Mouse (Mus musculus) layer of hippocampus, postnatal 10 days (tissue): Measurements from ENCODE around the gene Spata5. TPM values are rescaled to one million over a fixed set of nuclear protein-coding genes. Genes with fewer than 3 reads are reported as not detected.
"Not testable (repeated sequence)": the region's sequence is repeated elsewhere in the genome, so short reads cannot be mapped to it uniquely, and the experiment has no call there.

ENCODE experiments used
- DNase-seq, 2 experiments: peaks; one replicate each; pipeline ENCODE4 v3.0.0; 2021; ENCODE audit warnings: low spot score in 2 of 2
- total RNA-seq, 2 experiments: library from RNA; stranded (reverse); gene quantifications; 2 replicates each; pipeline ENCODE4 v1.2.3; 2021

Spata5 gene
- total RNA-seq, 2 experiments from 2014 or later, result 20.0 to 25.6 TPM

DNA sequence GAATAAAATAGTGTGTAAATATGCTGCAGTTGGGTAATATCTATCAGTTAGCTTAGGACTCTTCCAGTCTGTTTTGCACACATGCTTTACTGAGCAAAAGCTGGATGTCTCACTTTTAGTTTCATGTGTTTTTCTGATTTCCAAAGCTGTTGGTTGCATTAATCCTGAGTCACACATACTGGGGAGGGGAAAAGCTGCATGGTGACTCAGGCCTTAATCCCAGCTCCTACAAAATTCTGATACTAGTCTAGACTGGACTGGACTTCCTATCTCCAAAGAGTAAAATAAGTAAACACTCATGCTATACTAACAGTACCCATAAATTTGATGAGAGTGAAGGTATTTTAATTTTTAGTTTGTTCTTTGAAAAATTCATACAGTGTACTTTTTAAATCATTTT is 84.2 kb downstream of the Spata5 start:
- no peak for DNase-seq

DNA sequence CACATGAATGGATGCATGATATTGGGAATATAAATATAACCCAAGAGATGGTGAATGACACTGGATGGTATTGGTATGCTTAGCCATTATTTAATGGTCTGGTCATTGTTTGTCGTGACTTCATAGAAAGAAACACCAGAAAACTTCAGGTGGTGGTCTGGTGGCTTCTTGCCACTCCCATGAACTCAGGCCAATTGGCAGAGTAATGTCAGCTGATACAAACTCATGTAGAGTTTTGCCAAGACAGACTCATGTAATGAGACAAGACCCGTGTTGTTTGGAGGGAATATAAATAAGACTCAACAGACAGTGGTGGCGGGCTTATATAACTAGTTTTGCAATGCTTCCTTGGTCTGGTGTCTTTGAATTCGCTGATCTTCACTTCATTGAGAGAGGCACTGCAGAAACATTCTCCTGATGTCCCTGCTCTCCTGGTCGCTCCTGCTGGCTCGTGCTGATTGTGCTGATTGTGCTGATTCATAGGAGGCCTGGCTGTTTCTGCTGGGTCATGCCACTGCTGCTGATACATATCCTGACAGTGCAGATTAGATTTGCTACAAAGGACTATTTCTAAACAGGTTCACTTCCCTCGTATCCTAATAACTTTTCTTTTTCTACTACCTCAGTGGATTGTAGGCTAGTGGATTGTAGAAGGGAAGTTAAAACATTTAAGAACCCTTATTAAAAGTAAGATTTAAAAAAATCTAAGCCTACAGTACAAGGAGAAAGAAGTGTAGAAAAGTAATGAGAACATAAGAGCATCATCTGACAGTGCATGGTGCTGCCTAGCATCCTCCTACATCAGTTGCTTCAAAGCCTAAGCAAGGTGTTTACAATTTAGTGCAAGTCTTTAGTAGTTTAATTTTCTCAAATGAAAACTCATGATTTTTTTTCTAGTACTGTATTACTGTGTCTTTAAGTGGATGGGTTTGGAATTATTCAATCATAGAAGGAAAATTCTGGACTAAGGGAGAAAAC is 90.6 kb downstream of the Spata5 start:
- no peak for DNase-seq

DNA sequence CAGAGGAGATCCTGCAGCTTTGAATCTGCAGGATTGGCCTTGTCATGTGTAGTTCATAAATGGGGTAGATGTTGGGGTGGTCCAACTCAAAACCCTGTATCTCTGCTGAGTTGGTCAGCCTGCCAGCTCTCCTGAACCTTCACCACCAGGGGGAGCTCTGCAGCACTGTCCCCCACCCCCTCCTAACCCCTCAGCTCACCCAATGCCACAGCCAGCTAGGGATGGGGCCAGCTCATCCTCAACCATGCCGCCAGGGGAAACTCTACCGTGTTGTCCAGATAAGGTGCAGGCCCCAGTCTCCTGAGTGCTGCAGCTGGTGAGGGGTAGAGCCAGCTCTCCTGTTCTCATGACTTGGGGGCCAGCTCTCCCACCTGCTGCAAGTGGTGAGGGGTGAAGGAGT is 95.8 kb downstream of the Spata5 start:
- peak; percentile 32 to 38 for DNase-seq

DNA sequence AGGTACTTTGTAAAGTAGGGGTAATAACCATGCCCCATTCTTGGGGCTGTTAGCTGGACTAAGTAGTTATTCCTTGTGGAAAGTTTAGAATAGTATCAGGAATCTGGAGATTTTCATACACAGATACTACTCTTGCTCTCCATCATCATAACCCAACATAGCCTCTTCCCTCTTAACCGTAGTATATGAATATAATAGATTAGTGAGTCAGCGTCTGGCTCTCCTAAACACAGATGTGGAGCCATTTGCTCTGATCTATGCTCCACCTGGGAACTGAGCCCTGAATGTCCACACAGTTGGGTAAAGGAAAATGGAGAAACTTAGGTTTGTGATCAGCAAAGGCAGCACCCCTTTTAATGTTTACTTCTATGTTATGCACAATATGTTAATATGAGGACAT is 96.7 kb downstream of the Spata5 start:
- DNase-seq, result no peak

DNA sequence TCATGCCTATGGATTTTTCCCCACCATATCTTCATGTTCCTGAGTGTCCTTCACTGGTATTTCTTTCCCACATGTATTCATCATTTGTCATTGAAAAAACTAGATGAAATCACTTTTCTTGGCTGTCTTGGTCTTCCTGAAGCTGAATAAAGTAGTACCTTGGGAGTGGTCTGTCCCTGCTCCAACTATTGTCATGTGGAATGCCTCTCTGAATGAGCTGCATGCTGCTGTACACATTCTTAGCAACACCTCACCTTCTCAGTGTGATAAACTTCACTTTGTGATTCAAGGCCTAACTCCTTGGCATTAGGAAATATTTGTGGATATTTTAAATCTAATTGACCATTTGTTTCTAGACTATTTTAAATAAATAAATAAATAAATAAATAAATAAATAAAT is 98.9 kb downstream of the Spata5 start:
- no peak for DNase-seq

DNA sequence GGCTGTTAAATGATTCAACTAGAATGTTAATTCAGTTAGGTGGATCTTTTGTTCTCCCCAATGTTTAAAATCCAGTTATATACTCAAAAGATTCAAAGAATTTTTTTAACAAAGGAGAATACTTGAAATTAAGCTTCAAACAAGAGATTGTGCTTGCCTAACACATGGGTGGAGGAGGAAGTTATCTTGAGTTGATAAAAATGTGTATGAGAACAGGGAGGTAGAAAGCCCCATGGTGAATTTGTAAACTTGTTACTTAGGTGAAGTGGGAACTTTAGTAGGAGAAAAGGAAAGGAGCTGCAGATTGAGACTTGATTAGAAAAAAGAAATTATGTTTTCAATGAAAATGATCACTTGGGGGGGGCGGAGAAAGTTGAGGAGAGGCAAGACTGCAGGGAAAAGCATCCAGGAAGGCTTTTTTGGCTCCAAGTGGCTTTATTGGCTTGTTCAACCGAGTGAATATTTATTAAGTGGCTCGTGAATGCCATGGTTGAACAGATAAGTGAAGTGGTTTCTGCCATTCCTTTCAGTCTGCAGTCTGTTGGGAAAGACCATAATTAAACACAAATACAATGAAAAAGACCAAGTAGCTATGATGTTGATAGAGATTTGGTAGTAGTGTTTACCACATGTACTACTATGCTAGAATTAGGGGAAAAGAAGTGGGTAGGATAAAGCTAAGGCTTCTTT is 100.8 kb downstream of the Spata5 start:
- no peak for DNase-seq

DNA sequence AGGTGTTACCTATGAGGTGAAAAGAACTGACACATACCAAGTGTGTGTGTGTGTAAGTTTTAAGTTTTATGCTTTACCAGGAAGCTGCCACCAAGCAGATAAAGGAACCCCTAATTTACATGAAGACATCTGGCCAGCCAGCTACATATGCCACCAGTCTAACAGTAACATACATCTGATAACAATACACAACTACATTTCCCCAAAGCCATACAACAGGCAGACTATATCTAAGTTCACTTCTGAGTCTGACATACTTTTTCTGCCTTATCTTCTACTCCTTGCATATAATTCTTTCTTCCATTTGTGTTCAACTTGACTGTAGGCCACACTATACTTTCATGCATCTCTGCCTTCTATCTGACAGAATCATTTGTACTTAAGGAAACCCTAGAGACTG is 112.4 kb downstream of the Spata5 start:
- DNase-seq, result no peak

DNA sequence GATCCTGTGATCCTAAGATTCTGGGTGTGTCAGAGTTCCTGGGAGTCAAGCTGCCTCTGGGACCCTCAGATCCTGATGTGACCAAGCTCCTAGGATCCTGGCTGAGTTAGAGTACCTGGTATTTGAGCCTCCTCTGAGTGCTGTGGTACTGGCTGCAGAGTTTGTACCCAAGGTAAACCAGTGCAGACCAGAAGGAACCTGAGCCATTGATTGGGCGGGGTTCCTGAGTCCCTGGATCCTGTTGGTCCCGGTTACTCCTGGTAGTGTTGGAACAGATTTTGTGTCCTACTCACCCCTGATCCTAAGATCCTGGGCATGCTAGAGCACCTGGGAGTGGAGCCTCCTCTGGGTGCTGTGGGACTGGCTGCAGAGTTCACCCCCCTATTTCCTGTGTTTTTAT is 121.0 kb downstream of the Spata5 start:
- DNase-seq, result not testable (repeated sequence)

DNA sequence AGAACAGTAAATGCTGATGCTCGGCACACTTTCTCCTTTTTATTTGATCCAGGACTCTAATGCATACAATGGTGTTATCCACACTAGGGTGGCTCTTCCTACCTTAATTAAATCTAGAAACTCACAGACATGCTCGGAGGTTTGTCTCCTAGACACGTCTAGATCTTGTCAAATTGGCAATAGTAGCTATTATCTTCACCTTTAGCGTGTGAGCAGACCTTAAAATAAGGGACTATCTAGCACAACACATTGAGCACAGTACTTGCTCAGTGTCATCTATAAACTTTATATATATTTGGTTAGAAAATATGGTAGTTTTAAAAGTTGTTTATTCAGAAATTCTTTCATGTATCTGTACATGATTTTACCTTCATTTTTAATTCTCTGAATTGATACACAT is 126.7 kb downstream of the Spata5 start:
- no peak for DNase-seq

DNA sequence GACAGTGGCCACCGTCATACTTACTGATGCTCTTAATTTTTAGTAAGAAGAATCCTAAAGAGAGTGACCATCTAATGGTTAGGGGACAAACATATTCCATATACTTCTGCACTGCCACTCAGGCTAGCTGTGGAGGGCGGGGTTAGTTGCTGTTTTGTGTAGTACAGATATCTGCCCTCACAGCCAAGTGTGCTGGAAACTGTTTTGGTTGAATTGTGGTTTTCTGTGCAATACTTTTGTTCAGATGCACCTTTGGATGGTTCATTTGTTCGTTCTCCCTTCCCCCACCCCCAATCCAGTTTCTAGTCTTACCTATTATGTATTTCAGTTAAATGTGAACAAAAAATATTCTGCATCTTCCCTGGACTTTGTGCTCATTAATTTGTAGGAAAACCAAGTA is 130.5 kb downstream of the Spata5 start:
- no peak for DNase-seq

DNA sequence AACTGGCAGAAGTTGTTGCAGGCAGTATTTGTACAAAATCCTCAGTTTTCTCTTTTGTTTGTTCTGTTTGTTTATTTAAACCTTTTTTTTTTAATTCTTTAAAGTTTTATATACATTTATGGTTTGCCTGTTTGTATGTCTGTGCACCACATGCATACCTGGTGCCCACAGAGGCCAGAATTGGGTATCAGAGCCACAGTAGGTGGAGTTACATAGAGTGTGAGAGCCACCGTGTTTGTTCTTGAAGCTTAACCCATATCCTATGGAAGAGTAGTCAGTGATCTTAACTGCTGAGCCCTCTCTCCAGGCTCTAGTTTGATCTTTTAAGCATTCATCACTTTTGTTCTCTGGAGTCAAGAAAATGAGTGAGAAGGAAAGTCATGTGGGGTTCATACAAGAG is 130.9 kb downstream of the Spata5 start:
- no peak for DNase-seq

DNA sequence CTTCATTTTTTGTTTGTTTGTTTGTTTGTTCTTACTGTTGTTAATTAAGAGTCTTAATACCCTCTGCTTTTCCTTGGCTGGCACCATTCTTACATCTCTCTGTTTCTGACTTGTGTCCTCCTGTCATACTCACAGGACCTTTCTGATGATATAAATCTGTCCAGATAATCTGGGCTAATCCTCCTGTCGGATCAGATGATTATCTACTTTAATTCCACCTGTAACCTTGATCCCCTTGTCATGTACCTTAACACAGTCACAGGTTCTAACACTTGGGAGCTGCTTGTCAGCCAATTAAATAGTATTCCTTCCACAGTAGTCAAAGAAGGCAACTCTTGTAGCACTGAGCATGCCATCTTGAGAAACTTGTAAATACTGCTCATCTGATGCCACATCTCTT is 131.8 kb downstream of the Spata5 start:
- no peak for DNase-seq

DNA sequence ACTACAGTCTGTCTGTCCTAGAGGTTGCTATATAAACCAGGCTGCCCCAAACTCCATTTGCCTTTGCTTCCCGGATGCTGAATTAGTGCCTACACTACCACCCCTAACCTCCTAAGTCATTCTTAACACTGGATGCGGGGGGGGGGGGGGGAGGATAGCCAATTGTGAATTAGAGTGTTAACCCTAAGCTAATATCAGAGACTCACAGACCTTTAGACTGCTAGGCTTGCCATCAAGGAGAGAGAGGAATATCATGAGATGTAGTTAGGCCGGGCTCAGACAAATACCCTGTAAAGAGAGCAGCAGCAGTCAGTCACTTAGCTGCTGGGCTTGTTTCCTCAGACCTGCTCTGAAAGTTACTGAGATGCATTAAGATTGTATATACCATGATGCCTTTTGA is 132.5 kb downstream of the Spata5 start:
- DNase-seq, result no peak

DNA sequence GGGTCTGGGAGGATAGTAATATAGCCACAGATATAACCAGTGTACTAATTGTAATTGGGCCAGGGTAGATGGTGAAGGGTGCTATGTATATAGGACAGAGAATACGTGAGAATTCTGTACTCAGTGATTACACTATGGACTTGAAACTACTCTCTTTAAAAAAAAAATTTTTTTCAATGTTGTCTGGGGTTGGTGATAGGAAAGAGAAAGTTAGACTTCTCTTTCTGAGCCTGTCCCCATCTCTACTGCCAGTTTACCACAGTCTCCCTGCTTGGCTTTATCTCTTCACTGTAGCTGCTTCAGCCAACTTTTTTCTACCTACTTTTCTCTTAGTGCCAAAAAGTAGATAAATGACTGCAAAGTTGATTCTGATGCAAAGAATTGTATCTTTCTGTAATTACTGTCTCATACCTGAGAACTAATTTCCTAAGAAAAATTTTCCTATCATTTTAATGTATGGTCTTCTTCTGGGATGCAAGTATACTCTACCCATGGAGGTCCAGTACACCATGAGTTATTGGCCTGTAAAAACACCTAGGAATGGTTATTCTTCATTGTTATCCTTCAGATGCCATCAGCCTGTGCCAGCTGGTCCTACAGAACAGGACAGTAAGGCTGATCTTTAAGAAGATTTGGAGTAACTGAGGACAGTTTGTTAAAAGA is 133.8 kb downstream of the Spata5 start:
- DNase-seq, result no peak

DNA sequence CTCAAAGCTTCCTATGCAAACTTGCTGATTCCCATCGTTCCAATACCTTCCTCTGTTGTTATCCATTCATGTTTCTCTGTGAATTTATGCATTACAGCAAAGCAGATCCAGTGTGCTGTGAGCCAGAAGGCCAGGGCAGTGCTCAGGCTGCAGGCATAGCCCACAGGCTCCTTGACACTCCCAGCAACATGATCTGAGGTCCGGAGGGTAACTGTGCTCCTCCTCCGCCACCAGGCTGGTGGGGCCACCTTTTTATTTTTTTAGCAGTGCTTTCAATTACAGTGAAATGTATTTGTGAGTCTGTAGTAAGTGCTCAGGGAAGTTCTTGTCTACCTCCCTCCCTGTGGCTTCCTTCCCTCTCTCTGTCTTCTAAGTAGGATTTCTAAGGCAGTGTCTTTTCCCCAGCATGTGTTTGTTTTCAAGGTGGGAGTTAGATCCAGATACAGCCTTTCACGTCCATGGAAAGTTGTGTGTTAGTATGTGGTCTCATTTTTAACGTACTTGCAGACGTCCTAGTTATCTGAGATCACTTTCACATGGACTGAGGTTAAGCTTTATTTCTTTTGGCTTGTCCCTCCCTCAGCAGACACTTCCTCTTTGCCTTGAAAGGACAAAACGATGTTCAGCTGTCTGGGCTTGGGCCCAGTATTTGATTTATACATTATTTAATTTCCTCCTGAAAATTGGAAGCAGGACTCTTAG is 136.9 kb downstream of the Spata5 start:
- DNase-seq, result no peak

DNA sequence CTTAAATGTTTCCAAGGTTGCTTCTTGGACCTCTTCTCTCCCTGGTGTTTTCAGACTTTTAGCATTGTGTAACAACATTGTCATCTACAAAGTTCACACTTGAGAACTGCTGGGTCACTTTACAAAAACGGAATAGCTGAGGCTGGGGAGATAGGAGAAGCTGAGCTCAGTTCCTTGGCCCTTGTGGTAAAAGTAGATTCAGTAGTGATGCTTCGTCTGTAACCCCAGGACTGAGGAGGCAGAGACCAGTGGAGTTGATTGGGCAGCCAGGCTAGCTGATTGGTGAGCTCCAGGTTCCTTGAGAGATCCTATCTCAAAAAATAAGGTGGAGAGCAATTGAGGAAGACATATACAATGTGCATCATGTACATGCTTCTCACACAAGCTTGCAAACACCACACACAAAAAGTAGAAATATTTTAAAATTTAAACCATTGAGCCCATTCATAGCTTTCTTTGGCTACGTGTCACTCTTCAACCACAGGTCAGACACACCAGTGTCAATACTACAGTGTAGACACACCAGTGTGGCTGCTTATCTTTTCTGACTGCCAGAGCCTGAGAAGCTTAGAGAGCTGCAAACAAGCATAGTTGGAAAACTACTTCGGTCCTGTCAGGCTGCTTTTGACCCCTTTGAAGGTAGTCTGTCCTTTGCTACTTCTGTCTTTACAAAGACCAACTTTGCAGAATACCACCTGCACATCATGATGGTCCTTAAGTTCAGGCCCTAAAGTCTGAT is 138.2 kb downstream of the Spata5 start:
- no peak for DNase-seq

DNA sequence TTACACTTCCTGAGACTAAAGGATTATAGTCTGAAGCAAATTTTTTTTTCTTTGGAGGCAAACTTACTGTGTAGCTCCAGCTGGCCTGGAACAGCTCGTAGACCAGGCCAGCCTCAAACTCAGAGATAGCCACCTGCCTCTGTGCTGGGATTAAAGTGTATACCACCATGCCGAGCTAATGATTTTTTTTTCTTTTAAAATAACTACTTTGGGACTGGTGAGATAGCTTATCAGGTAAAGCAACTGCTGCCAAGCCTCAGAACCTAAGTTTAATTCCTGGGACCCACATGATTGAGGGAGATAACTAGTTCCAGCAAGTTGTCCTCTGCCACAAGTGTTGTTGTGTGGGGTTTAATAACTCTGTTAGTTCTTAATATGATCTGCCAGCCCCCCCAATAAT is 139.6 kb downstream of the Spata5 start:
- DNase-seq, result no peak

DNA sequence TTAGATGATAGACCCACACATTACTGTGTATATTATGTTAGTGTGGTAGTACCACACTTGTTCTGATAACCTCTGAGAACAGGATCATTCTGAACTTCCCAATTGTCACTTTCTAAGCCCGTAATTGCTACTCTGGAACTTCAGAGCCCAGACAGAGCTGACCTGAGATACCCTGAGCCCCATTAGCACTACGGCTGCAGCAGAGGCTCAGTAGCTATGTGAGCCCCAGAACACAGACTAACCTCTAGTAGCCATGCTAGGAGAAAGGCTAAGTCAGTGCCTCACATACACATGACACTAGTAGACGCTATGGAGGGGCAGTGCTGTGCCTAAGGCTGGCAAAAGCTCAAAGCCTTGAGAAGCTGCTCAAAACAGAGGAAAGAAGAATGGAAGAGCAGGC is 141.8 kb downstream of the Spata5 start:
- DNase-seq, result no peak

DNA sequence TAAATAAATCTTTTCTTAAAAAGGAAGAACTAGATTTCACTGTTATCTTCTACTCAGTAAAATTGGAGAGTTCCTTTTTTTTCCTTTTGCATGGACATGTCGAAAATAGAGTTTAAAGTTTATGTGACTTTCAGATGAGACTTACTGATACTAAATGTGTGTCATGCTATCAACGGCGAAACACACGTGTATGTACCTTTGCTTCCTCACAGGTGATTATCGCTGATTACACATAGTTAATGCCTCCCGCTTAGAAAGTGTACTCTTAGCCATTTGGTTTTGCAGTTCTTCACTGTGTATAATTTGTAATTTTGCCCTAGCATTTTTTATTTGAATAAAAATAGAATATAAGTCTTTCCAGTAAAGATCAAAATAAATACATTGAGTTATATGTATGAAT is 146.4 kb downstream of the Spata5 start:
- DNase-seq, result no peak

DNA sequence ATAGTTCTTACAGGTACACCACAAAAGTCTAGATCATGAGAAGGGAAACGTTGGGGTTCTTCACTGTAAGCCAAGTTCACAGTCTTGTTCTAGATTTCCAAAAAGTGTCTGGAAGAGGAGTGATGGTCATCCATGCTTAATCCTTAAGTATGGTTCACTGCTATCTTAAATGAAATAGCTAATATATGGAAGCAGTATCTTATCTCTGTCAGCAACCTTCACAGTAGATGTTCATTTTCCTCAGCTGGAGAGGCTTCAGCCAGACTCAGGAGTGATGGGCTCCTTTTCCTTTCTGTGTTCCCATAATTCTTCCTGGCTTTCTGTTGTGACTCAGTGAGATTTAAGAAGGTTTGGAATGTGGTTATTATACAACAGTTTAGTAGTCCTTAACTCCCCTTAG is 147.8 kb downstream of the Spata5 start:
- DNase-seq, result no peak

DNA sequence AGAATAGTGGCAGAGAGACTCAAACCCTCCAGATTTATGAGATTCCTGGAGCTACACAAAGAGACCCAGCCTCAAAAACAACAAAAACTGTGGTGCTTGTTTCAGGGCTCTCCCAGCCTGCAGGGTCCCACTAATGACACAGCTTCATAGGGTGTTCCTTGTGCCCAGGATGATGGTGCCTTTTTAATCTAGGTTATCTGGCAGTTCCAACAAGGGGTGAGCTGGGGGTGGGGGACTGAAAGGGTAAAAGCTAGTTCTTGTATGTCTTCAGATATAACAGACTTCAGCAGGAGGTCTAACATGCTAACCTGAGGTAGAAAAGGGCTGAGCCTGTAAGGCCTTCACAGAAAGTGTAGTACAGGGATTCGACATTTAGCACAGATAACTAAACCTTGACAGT is 149.1 kb downstream of the Spata5 start:
- DNase-seq, result no peak
